Mouse (Mus musculus) kidney, adult 2 months (tissue): ENCODE data around the gene Sucla2. TPM values are rescaled to one million over a fixed set of nuclear protein-coding genes. Genes with fewer than 3 reads are reported as not detected.

Experiments used
- DNase-seq: peaks from one replicate; pipeline ENCODE4 v3.0.0; 2021
- H3K27ac ChIP-seq: fragments of 200-500 bp; 2 replicates; pipeline ENCODE4 v1.5.1; 2012; ENCODE audit warnings: low read depth, low read length, control low read depth, inconsistent platforms; ENCODE audit not compliant: insufficient read depth
- H3K27me3 ChIP-seq: fragments of 200-500 bp; replicated peaks from 2 replicates; pipeline ENCODE4 v1.6.1; 2012; ENCODE audit warnings: mild to moderate bottlenecking, moderate library complexity, low read length, inconsistent platforms; ENCODE audit not compliant: control insufficient read depth, insufficient read depth
- H3K36me3 ChIP-seq: fragments of 200-500 bp; 2 replicates; pipeline ENCODE4 v1.6.1; 2012; ENCODE audit warnings: mild to moderate bottlenecking, moderate library complexity, low read length, inconsistent platforms; ENCODE audit not compliant: control insufficient read depth, insufficient read depth
- H3K4me1 ChIP-seq: fragments of 200-500 bp; 2 replicates; pipeline ENCODE4 v1.6.1; 2011; ENCODE audit warnings: low read length; ENCODE audit not compliant: control insufficient read depth, insufficient read depth
- H3K4me3 ChIP-seq: fragments of 200-500 bp; 2 replicates; pipeline ENCODE4 v1.5.1; 2011; ENCODE audit warnings: mild to moderate bottlenecking, low read depth, low read length, control low read depth; ENCODE audit not compliant: insufficient read depth
- CTCF ChIP-seq: fragments of 200-500 bp; conservative IDR thresholded peaks from 2 replicates; pipeline ENCODE4 v1.5.1; 2011; ENCODE audit warnings: low read depth, mild to moderate bottlenecking, control low read depth, low read length, moderate library complexity, mixed read lengths; ENCODE audit not compliant: insufficient read depth, insufficient read length
- POLR2A ChIP-seq: fragments of 200-500 bp; IDR thresholded peaks from one replicate; pipeline ENCODE4 v1.6.1; 2011; ENCODE audit warnings: low read depth, low read length, control low read depth
- WGBS: fragments of 180-500 bp; shearing (Covaris S2); methylation state at CpG from one replicate; pipeline ENCODE4 v1.1.7; 2018; 5-methylcytosine and 5-hydroxymethylcytosine counted together
- polyA plus RNA-seq: library from polyadenylated mRNA; depleted of rRNA; stranded (reverse); fragments of >200 nt; gene quantifications from 2 replicates; pipeline ENCODE4 v1.2.3, GENCODE M21; 2012

Gene Sucla2
- polyA plus RNA-seq, 1 experiment, result 55.4 TPM

GRCm38 (mm10) chr14:73571143-73571542, 46.0 kb downstream of the Sucla2 start:
- TF ChIP-seq CTCF (no peak), POLR2A (no peak)
- Histone ChIP-seq H3K27ac (no peak overlapping the region), H3K4me1 (no peaks in the 10 kb centered on the region), H3K27me3 (no peaks in the 10 kb centered on the region), H3K4me3 (no peak overlapping the region), H3K36me3 (no peaks in the 10 kb centered on the region; the same call in 1 of the 2 replicates)
- no peak for DNase-seq
- 90% methylated on average over 4 of the region's 4 CpGs for WGBS

- Histone ChIP-seq H3K36me3 (no peaks in the 10 kb centered on the region; the same call in 1 of the 2 replicates), H3K27ac (no peak overlapping the region), H3K4me3 (no peak overlapping the region), H3K4me1 (no peaks in the 10 kb centered on the region), H3K27me3 (no peaks in the 10 kb centered on the region)
- WGBS, result 91% methylated on average over 5 of the region's 5 CpGs
- TF ChIP-seq CTCF (no peak), POLR2A (no peak)
- no peak for DNase-seq
Observed at GRCm38 (mm10) chr14:73574053-73574452, 48.9 kb downstream of the Sucla2 start.

DNA sequence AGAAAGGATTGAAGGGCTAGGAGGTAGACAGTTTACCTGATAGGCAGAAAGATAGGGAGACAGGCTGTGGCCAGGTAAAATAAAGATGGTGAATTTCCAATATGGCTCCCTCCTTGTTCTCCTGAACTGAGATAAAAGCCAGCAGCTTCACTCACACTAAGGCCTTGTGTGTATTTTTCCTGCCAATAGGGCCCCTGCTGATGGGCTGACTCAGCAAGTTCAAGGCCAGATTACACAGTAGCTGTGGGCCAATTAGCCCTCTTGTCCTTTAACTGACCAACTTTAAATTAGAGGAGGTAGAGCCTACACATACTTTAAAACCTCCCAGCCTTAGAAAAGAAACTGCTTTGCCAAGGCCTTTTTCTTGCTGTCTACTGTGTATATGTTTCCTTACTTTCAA, 51.2 kb downstream of the Sucla2 start:
- no peak overlapping the region for H3K4me3 ChIP-seq
- peak; percentile 21 for DNase-seq
- H3K27me3 ChIP-seq, result no peaks in the 10 kb centered on the region
- H3K4me1 ChIP-seq, result no peaks in the 10 kb centered on the region
- H3K27ac ChIP-seq, result no peak overlapping the region
- H3K36me3 ChIP-seq, result peaks cover 3% of the 10 kb centered on the region
- no peak for TF ChIP-seq POLR2A
- no peak for TF ChIP-seq CTCF

- Histone ChIP-seq H3K27me3 (no peaks in the 10 kb centered on the region), H3K36me3 (peaks cover 5% of the 10 kb centered on the region), H3K4me3 (no peak overlapping the region), H3K4me1 (no peaks in the 10 kb centered on the region), H3K27ac (no peak overlapping the region)
- peak; percentile 6 for DNase-seq
- 83% methylated on average over 1 of the region's 1 CpGs for WGBS
- TF ChIP-seq POLR2A, result no peak
- peak; percentile 53 for TF ChIP-seq CTCF
Observed at GRCm38 (mm10) chr14:73588080-73588479, 63.0 kb downstream of the Sucla2 start.

- Histone ChIP-seq H3K36me3 (peaks cover 9% of the 10 kb centered on the region), H3K27ac (no peak overlapping the region), H3K4me3 (no peak overlapping the region), H3K4me1 (no peaks in the 10 kb centered on the region), H3K27me3 (no peaks in the 10 kb centered on the region)
- DNase-seq, result no peak
- TF ChIP-seq CTCF, result no peak
- no peak for TF ChIP-seq POLR2A
- WGBS, result 85% methylated on average over 1 of the region's 1 CpGs
Observed at GRCm38 (mm10) chr14:73592166-73592565, 67.0 kb downstream of the Sucla2 start.

DNA sequence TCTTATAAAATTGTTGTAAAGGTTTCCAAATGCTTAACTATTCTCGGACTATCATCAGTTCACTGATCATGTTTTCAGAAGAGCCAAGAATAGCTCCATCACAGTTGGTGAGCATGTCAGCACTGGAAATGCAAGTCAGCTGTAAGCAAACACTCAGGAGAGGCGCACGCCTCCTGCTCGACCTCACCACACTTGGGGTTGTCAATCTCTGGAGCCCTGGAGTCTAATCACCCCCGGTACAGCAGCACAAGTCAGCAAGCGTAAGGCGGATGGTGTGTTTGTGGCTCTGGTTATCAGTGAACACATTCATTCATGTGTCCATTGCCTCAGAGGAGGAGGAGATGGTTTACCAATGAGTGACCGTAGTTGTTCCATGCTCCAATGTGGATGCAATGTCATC, 74.6 kb downstream of the Sucla2 start:
- H3K4me3 ChIP-seq, result no peak overlapping the region
- TF ChIP-seq CTCF, result no peak
- TF ChIP-seq POLR2A, result no peak
- no peaks in the 10 kb centered on the region for H3K4me1 ChIP-seq
- WGBS, result 81% methylated on average over 8 of the region's 8 CpGs
- H3K36me3 ChIP-seq, result peaks cover 9% of the 10 kb centered on the region
- no peaks in the 10 kb centered on the region for H3K27me3 ChIP-seq
- no peak for DNase-seq
- H3K27ac ChIP-seq, result no peak overlapping the region

- TF ChIP-seq POLR2A (no peak), CTCF (no peak)
- WGBS, result 48% methylated on average over 4 of the region's 4 CpGs
- H3K27ac ChIP-seq, result no peak overlapping the region
Observed at GRCm38 (mm10) chr14:73607732-73608131, 82.6 kb downstream of the Sucla2 start.

More at GRCm38 (mm10) chr14:73607732-73608131, 82.6 kb downstream of the Sucla2 start:
- no peak for DNase-seq
- H3K4me1 ChIP-seq, result no peaks in the 10 kb centered on the region
- no peaks in the 10 kb centered on the region for H3K27me3 ChIP-seq
- no peak overlapping the region for H3K4me3 ChIP-seq
- no peaks in the 10 kb centered on the region; the same call in 1 of the 2 replicates for H3K36me3 ChIP-seq
